Mouse (Mus musculus) T-helper 1 cell (primary cell): ENCODE measurements around the gene Ube2c.
"Not testable (repeated sequence)": the region's sequence is repeated elsewhere in the genome, so short reads cannot be mapped to it uniquely, and the experiment has no call there.

Experiments
- in situ Hi-C: fragments of 300-600 bp; cut with MboI, MseI; formaldehyde crosslinking; loops from one replicate; pipeline ENCODE4 v1.15.1; 2025; ENCODE audit warnings: high pct_unique_total_duplicates

The Ube2c gene

GRCm38 (mm10) chr2:164787779-164788178 is 18.1 kb downstream of the Ube2c start:
- in situ Hi-C loops, result no loop called here

DNA sequence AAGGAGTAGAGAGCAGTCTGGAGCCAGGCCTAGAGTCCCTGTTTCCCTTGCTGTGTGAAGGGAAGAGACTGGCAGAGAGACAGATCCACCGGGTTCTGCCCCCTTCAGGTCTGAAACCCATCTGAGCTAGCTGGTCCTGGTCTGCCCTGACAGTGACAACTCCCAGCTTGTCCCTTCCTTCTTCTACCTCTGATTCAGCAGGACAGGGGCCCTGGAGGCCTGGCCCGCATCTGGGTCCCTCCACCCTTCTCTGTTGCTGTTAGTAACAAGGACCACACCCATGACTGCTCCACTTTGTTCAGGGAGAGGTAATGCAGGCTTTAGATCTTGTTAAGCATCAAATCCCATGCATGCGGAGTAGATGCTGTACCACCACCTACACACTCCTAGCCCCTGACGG is 18.7 kb downstream of the Ube2c start:
- in situ Hi-C loops, result no loop called here

- in situ Hi-C loops, result no loop called here
Measured at GRCm38 (mm10) chr2:164790451-164790850, 20.8 kb downstream of the Ube2c start.

GRCm38 (mm10) chr2:164791841-164792261 is 22.2 kb downstream of the Ube2c start:
- in situ Hi-C loops, result no loop called here

- in situ Hi-C loops, result no loop called here
Measured at GRCm38 (mm10) chr2:164792400-164793190, 22.9 kb downstream of the Ube2c start.

- in situ Hi-C loops, result no loop called here
Measured at GRCm38 (mm10) chr2:164793236-164793635, 23.5 kb downstream of the Ube2c start.

GRCm38 (mm10) chr2:164793772-164794171 is 24.1 kb downstream of the Ube2c start:
- in situ Hi-C loops, result no loop called here

DNA sequence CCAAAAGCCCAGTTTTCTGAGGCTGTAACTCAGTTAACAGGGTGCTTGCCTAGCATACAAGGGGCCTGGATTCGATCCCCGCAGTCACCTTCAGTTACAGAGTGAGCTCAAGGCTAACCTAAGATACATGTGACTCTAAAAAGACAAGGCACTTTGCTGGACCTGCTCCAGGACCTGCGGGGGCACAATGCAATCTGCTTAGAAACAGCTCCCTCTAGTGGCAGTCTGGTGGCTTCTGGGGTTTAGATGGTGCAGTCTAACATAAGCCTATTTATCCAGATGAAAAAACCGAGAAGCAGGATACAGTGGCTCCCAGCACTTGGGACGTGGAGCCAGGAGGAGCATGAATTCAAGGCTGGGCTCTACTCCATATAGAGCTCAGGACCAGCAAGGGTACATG is 24.6 kb downstream of the Ube2c start:
- in situ Hi-C loops, result no loop called here

- in situ Hi-C loops, result no loop called here
Measured at GRCm38 (mm10) chr2:164795868-164796267, 26.2 kb downstream of the Ube2c start.

GRCm38 (mm10) chr2:164798554-164798953 is 28.9 kb downstream of the Ube2c start:
- in situ Hi-C loops, result not testable (repeated sequence)

GRCm38 (mm10) chr2:164800252-164801004 is 30.7 kb downstream of the Ube2c start:
- in situ Hi-C loops, result no loop called here

DNA sequence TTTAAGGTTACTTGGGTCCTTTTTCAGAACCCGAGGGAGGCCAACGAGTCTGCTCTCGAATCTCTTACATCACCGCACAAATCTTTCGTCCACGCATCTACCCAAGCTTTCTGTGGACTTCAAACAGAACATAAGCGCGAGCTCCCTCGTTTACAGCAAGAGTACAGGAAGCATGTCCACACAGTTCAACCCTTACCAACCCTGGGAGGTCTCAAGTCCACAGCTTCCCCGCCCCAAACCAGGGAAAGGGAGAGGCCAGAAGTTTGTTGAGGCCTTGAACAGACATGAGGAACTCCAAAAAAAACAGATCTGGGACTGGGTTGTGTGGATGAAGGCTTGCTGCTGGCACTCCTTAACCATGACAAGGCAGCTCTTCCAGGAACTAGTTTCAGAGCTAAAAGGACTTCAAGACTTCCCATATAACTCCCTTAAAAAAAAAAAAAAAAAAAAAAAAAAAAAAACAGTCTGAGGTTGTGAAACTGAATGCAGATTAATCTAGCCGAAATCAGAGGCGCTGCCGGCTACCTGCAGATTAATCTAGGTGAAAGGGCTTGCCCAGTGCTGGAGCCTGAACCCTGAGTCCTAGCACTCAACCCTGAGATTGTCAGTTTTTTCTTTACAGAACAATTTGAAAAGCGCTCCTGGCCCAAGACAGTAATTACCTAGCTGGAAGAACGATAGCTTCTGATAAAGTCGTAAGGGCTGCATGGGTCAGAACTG is 33.7 kb downstream of the Ube2c start:
- in situ Hi-C loops, result no loop called here

DNA sequence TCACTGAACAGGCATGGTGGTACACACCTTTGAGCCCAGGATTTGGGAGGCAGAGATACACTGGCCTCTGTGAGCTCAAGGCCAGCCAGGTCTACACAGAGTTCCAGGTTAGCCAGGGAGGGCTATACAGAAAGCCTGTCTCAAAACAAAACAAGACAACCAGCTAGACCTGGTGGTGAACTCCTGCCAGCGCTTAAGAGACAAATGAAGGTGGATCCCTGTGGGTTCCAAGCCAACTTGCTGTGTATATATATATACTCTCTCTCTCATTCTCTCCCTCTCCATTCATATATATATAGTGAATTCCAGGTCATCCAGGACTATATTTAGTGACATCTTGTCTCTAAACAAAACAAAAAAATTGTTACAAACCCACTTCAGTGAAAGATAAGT is 34.2 kb downstream of the Ube2c start:
- in situ Hi-C loops, result no loop called here

GRCm38 (mm10) chr2:164804533-164805331 is 35.0 kb downstream of the Ube2c start, which contains the start of the genes Acot8 and Zswim3:
Acot8 (minus strand) TSS chr2:164804882.
Zswim3 (plus strand) TSS chr2:164805098.
- in situ Hi-C loops, result no loop called here

DNA sequence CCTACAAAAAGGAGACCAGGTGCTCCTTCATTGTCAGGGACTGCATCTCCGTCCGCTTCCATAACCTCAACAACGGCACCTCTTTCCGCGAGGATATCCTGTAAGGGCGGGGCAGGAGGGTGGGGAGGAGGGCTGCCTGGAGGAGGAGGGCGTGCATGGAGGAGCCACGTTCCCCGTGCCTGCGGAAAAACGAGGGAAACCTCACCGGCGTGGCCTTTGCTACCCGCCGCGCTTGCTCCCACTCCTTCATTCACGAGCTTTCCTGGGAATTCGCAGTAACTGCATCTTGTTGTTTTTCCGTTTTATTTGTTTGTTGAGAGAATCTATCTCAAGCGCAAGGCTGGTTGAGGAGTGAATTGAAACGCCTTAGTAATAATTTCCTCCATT is 35.6 kb downstream of the Ube2c start:
- in situ Hi-C loops, result no loop called here

- in situ Hi-C loops, result no loop called here
Measured at GRCm38 (mm10) chr2:164806614-164807013, 36.9 kb downstream of the Ube2c start.

GRCm38 (mm10) chr2:164813557-164813956 is 43.9 kb downstream of the Ube2c start:
- in situ Hi-C loops, result no loop called here

- in situ Hi-C loops, result no loop called here
Measured at GRCm38 (mm10) chr2:164815348-164815747, 45.6 kb downstream of the Ube2c start.

DNA sequence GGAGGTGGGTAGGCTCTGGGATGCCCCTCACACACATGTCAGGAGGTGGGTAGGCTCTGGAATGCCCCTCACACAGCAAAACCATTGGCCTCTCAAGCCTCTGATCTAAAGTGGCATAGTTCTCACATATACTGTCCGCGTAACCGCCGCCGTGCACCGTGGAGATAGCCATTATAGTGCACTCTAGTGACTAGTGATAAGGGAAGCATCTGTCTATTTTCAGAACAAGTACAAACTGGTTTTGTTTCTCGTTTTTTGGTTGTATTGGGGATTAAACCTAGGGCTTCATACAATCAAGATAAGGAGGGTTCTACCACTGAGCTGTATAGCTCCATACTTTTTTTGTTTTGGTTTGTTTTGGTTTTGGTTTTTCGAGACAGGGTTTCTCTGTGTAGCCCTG is 46.1 kb downstream of the Ube2c start:
- in situ Hi-C loops, result no loop called here

DNA sequence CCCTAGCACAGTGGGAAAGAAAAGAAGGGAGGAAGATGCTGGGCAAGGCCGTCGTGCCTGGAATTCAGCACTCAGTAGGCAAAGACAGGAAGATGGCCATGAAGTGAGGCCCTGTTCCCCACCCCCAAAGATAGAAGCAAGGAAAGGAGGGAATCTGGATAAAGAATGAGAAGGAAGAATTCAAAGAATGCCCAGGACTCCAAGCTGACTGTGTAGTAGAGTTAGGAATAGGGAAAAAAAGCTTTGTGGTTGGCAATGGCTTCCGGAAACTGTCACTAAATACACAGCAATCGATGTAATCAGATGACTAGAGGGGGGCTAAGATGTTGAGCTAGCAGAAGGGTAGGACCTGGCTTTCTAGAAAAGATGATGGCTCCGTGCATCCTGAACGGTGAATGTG is 47.5 kb downstream of the Ube2c start:
- in situ Hi-C loops, result no loop called here

- in situ Hi-C loops, result no loop called here
Measured at GRCm38 (mm10) chr2:164817703-164818102, 48.0 kb downstream of the Ube2c start.
